Mouse (Mus musculus) brain, embryonic 14.5 days (tissue): Measurements from ENCODE around the gene Gm597. TPM values are rescaled to one million over a fixed set of nuclear protein-coding genes. Genes with fewer than 3 reads are reported as not detected.

Experiments
- DNase-seq: peaks from one replicate; pipeline ENCODE4 v3.0.0-alpha.2; 2011; ENCODE audit warnings: low read depth
- CTCF ChIP-seq: fragments of 200-500 bp; IDR thresholded peaks from 2 replicates; pipeline ENCODE4 v1.5.1; 2012; ENCODE audit warnings: inconsistent platforms, mild to moderate bottlenecking, moderate library complexity, borderline replicate concordance; ENCODE audit not compliant: insufficient read depth, insufficient read length; ENCODE audit errors: extremely low read depth
- POLR2A ChIP-seq: fragments of 200-500 bp; IDR thresholded peaks from 2 replicates; pipeline ENCODE4 v1.6.1; 2012; ENCODE audit warnings: mild to moderate bottlenecking, inconsistent platforms, borderline replicate concordance; ENCODE audit not compliant: poor library complexity, insufficient read depth, insufficient read length, severe bottlenecking; ENCODE audit errors: extremely low read depth
- polyA plus RNA-seq: library from polyadenylated mRNA; depleted of rRNA; stranded (reverse); fragments of >200 nt; gene quantifications from 2 replicates; pipeline ENCODE4 v1.2.3, GENCODE M21; 2012; rRNA removed

The Gm597 gene
- polyA plus RNA-seq: not detected in 2 replicates

- no peak for TF ChIP-seq POLR2A
- TF ChIP-seq CTCF: no peak
- no peak for DNase-seq
Measured at GRCm38 (mm10) chr1:28780152-28780551, at the start of gene Gm597. Gm597 (minus strand) TSS chr1:28780252.

- TF ChIP-seq CTCF (no peak), POLR2A (no peak)
- no peak for DNase-seq
Measured at GRCm38 (mm10) chr1:28807689-28808088, 27.6 kb upstream of the Gm597 start.

- TF ChIP-seq CTCF (no peak), POLR2A (no peak)
- peak; percentile 24 for DNase-seq
Measured at GRCm38 (mm10) chr1:28806618-28807017, 26.6 kb upstream of the Gm597 start.

GRCm38 (mm10) chr1:28800881-28801280 is 20.8 kb upstream of the Gm597 start:
- TF ChIP-seq POLR2A (no peak), CTCF (no peak)
- DNase-seq: no peak
